Mouse (Mus musculus) testis, adult 2 months (tissue): ENCODE data around the gene AI597479. TPM values are rescaled to one million over a fixed set of nuclear protein-coding genes. Genes with fewer than 3 reads are reported as not detected.
"Not testable (repeated sequence)": the region's sequence is repeated elsewhere in the genome, so short reads cannot be mapped to it uniquely, and the experiment has no call there.

Experiments used
- H3K27ac ChIP-seq: fragments of 200-500 bp; 2 replicates; pipeline ENCODE4 v1.5.1; 2012; ENCODE audit warnings: low read depth, low read length; ENCODE audit not compliant: control insufficient read depth, insufficient read depth
- H3K27me3 ChIP-seq: fragments of 200-500 bp; 2 replicates; pipeline ENCODE4 v1.6.1; 2012; ENCODE audit warnings: mild to moderate bottlenecking, low read length, moderate library complexity; ENCODE audit not compliant: control insufficient read depth, insufficient read depth
- H3K36me3 ChIP-seq: fragments of 200-500 bp; 2 replicates; pipeline ENCODE4 v1.6.1; 2012; ENCODE audit warnings: mild to moderate bottlenecking, low read length; ENCODE audit not compliant: control insufficient read depth, insufficient read depth
- H3K4me1 ChIP-seq: fragments of 200-500 bp; 2 replicates; pipeline ENCODE4 v1.6.1; 2012; ENCODE audit warnings: low read length; ENCODE audit not compliant: control insufficient read depth, insufficient read depth
- H3K4me3 ChIP-seq: fragments of 200-500 bp; 2 replicates; pipeline ENCODE4 v1.5.1; 2012; ENCODE audit warnings: low read depth, mild to moderate bottlenecking, low read length, moderate library complexity, mixed read lengths; ENCODE audit not compliant: control insufficient read depth
- CTCF ChIP-seq: fragments of 200-500 bp; IDR thresholded peaks from 2 replicates; pipeline ENCODE4 v1.5.1; 2012; ENCODE audit warnings: low read depth, mild to moderate bottlenecking, inconsistent platforms, low read length, moderate library complexity; ENCODE audit not compliant: control insufficient read depth, insufficient read depth, insufficient replicate concordance
- POLR2A ChIP-seq: fragments of 200-500 bp; IDR thresholded peaks from 2 replicates; pipeline ENCODE4 v1.6.1; 2012; ENCODE audit warnings: low read depth, mild to moderate bottlenecking, inconsistent platforms, low read length, moderate library complexity; ENCODE audit not compliant: control insufficient read depth
- polyA plus RNA-seq: library from polyadenylated mRNA; depleted of rRNA; stranded (reverse); fragments of >200 nt; gene quantifications from 2 replicates; pipeline ENCODE4 v1.2.3, GENCODE M21; 2012

Gene AI597479
- polyA plus RNA-seq, 1 experiment, result 10.7 TPM

DNA sequence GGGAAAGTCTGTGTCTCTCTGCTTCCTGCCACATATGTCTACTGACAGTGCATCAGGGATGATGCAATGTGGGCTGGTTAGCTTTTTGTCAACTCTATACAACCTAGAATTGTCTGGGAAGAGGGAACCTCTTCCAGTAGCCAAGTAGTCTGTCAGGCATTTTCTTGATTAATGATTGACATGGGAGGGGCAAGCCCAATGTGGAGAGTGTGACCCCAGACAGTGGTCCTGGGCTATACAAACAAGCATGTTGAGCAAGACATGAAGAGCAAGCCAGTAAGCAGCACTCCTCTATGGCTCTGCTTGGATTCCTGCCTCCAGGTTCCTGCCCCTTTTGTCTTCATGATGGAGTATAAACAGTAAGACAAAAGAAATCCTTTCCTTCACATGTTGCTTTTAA is 28.7 kb downstream of the AI597479 start:
- Histone ChIP-seq H3K36me3 (no peaks in the 10 kb centered on the region), H3K4me1 (no peaks in the 10 kb centered on the region), H3K4me3 (no peak overlapping the region), H3K27ac (no peak overlapping the region), H3K27me3 (no peaks in the 10 kb centered on the region)
- TF ChIP-seq POLR2A (no peak), CTCF (no peak)

DNA sequence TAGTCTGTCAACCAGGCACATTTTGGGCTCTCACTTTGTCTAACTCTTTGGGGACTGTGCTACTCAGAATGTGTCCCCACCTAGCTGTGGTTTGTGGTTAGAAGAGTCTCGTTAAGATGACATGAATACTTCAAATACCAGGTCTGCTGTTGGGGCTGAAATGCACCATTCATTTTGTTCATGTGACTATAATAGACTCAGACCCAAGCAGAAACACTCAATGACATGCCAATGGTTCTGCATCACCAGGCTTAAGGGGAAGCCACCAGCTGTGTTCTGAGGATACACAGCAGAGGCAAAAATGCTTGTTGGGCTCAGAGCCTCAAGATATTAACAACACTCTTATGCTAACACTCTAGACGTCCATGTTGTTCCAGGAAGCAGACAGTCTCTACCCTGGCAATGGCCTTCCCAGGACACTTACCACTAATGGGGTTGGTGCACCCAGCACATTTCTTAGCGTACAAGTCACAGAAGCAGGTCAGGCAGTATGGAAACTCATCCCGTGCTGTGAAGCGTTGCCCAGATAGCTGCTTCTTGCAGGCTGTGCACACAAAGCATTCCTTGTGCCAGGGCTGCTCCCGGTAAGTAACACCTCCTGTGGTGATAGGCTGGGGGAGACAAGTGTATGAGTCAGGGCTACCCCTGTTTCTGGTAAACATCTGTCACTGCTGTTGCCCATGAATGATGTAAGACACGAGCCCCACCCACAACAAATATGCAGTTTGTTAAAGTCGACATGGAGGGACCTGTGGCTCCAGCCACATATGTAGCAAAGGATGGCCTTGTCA is 29.5 kb downstream of the AI597479 start:
- Histone ChIP-seq H3K36me3 (no peaks in the 10 kb centered on the region), H3K27ac (no peak overlapping the region), H3K27me3 (no peaks in the 10 kb centered on the region), H3K4me3 (no peak overlapping the region), H3K4me1 (no peaks in the 10 kb centered on the region)
- TF ChIP-seq POLR2A (no peak), CTCF (no peak)

DNA sequence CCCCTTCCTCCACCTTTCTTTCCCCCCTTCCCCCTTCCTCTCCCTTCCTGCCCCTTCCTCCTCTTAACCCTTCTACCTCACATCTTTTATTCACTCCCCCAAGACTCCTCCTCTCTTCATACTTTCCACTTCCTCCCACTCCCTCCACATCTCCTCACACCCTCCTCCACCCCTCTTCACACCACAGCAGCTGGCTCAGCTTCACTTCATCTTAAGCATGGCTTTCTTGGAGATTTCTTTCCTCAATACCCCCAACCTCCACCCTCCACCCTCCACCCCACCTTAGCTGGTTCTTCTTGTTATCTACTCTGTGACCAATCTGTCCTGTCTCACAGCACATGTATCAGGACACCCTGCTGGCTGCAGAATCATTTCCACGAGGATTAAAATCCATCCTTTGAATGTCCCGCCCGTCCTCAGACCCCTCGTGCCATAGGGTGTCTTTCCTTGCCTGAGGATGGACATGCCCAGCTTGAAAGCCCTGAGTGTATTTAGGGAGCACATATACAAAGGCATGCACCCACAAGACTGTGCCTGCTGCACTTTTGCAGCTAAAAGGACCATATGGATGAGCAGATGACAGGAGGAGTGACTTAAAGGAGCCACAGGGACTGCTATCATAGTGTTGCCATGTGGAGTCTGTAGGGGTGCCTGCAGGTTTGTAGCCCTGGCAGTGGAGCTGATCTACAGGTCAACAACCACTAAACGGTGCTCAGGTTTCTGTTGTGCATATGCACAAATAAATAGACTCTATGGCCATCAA is 31.9 kb downstream of the AI597479 start:
- TF ChIP-seq CTCF (no peak), POLR2A (no peak)
- H3K4me1 ChIP-seq, result no peaks in the 10 kb centered on the region
- no peak overlapping the region for H3K27ac ChIP-seq
- no peak overlapping the region for H3K4me3 ChIP-seq
- H3K36me3 ChIP-seq, result no peaks in the 10 kb centered on the region
- no peaks in the 10 kb centered on the region for H3K27me3 ChIP-seq

DNA sequence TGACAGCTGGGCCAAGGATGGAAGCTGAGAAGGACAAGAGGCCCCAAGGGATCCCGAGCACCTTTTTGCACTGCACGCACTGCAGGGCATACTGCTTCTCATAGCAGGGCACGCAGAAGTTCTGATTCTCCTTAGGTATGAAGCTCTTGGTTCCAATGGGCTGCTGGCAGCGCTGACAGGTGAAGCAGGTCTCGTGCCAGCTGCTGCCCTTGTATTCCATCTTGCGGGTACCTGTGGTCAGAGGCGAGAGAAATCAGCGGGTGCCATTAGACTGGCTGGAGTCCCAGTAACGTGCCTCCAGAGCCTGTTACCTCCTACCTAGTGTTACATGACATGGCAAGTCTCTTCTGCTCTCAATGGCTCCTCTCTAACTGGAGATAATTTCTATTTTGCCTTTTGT is 33.1 kb downstream of the AI597479 start:
- Histone ChIP-seq H3K27ac (no peak overlapping the region), H3K4me1 (no peaks in the 10 kb centered on the region), H3K36me3 (no peaks in the 10 kb centered on the region), H3K27me3 (no peaks in the 10 kb centered on the region), H3K4me3 (no peak overlapping the region)
- TF ChIP-seq CTCF, result no peak
- TF ChIP-seq POLR2A, result no peak

DNA sequence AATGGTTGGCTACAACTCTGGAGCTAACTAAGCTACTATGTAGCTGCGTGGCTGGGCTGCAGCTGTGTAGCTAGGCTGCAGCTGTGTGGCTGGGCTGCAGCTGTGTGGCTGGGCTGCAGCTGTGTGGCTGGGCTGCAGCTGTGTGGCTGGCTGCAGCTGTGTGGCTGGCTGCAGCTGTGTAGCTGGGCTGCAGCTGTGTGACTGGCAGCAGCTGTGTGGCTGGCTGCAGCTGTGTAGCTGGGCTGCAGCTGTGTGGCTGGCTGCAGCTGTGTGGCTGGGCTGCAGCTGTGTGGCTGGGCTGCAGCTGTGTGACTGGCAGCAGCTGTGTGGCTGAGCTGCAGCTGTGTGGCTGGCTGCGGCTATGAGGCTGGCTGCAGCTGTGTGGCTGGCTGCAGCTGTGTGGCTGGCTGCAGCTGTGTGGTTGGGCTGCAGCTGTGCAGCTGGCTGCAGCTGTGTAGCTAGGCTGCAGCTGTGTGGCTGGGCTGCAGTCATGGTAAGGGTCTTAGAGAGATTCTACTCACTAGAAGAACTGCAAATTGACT is 38.0 kb downstream of the AI597479 start:
- H3K4me3 ChIP-seq, H3K36me3 ChIP-seq, H3K27ac ChIP-seq, H3K27me3 ChIP-seq, H3K4me1 ChIP-seq: not testable (repeated sequence)

DNA sequence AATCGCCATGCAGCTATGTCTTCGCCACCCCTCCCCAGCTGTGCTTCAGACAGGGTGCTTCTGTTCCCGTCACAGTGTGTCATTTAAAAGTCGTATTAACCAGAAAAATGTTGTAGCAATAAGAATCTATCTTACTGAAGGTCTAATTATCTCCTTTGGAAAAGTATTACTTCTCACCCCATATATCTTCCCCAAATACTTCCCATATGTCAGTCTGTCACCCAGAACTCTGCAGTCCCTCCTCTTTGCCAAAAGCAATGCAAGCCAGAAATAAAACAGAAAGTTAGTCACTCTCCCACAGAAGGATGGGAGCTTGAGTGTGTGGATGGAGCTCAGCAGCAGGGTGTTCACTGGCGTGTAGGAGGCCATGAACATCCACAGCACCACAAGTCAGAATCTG is 38.8 kb downstream of the AI597479 start:
- no peak overlapping the region for H3K27ac ChIP-seq
- no peaks in the 10 kb centered on the region for H3K36me3 ChIP-seq
- no peak for TF ChIP-seq POLR2A
- no peak for TF ChIP-seq CTCF
- no peak overlapping the region for H3K4me3 ChIP-seq
- H3K27me3 ChIP-seq, result no peaks in the 10 kb centered on the region
- H3K4me1 ChIP-seq, result peaks cover 3% of the 10 kb centered on the region; the same call in 1 of the 2 replicates

DNA sequence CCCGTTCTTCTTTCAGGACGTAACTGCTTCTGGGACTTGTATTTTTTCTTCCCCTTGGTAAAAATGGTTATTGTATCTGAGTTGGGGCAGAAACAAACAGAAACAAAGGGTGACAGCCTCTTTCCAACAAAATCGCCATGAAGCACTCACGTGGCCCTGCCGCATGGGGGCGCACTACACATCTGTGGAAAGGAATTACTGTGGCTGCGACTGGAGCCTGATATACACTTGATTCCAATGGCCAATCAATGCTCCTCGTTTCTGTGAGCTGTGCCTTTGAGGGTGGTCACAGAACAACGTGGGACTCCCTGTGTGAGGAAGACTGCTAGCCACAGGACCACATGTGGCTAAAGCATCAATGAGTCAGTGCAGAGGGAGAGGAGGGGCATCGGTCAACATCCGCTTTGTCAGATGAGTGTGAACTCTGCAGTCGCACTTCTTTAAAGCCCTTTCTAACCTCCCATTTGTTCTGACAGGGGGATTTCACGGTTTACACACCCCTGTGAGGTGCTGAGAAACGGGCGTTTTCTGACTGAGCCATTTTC is 39.8 kb downstream of the AI597479 start:
- H3K27ac ChIP-seq, result no peak overlapping the region
- H3K4me1 ChIP-seq, result peaks cover 3% of the 10 kb centered on the region; the same call in 1 of the 2 replicates
- TF ChIP-seq CTCF (peak; percentile 64), POLR2A (no peak)
- no peak overlapping the region for H3K4me3 ChIP-seq
- H3K36me3 ChIP-seq, result no peaks in the 10 kb centered on the region
- no peaks in the 10 kb centered on the region for H3K27me3 ChIP-seq
